Mouse (Mus musculus) brain, embryonic 18.5 days (tissue): Measurements from ENCODE around the gene Cope.

Source experiments
- DNase-seq: peaks from one replicate; pipeline ENCODE4 v3.0.0-alpha.2; 2012; ENCODE audit warnings: low read depth, low spot score

Cope gene

GRCm38 (mm10) chr8:70309311-70309710, 7.0 kb downstream of the Cope start:
- no peak for DNase-seq

- DNase-seq: no peak
Measured at GRCm38 (mm10) chr8:70313399-70313798, 11.1 kb downstream of the Cope start.

DNA sequence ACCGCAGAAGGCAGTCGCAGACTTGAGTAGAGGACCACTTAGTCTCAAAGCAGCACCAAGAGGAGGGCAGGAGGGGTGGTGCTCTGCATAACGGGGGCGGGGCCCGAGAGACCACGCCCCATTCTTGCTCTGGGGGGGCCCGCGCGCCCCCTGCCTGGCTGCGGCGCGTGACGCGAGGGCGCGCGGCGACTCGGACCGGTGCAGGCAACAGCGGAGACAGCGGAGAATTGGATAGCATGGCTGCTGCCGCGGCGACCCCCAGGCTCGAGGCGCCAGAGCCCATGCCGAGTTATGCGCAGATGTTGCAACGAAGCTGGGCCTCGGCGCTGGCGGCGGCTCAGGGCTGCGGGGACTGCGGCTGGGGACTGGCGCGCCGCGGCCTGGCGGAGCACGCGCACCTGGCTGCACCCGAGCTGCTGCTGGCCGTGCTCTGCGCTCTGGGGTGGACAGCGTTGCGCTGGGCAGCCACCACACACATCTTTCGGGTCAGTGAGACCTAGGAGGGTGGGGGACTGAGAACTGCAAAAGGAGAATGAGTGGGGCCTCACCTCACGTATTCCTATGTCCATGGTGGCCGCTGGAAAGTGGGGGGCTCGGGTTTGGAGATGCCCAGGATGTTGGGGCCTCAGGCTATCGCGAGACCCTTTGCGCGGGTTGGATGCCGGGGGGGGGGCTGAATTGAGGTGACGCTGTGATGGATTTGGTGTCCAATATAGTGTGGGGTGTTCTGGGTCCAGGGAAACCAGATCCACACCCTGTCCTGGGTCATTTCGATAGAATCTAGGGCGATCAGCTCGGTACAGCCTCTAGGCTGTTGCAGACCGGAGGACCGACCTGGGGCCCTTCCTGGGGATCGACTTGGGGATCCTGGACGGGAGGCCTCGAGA, 13.5 kb downstream of the Cope start, which contains the start of gene Cers1:
Cers1 (plus strand) TSS at position 152 of the 887 bp plus-strand sequence.
- DNase-seq: no peak

GRCm38 (mm10) chr8:70316511-70317504, 14.5 kb downstream of the Cope start:
- peak; percentile 91 for DNase-seq

DNA sequence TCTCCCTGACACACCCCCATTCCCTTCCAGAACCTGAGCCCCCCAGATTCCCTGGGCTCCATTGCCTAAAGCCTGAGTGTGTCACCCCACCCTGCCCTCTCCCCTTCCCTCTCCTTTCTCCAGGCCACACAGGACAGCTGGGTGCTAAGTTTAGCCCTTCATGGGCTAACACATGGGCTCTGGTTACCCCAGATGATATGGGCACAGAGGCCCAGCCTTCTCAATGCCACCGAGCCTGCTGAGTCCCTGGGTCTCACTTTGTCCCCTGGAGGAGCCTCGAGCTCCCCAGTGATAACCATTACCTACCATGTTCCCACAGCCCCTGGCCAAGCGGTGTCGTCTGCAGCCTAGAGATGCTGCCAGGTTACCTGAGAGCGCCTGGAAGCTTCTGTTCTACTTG, 15.6 kb downstream of the Cope start:
- DNase-seq: no peak

GRCm38 (mm10) chr8:70323716-70324115, 21.4 kb downstream of the Cope start:
- no peak for DNase-seq

- DNase-seq: no peak
Measured at GRCm38 (mm10) chr8:70327512-70327911, 25.2 kb downstream of the Cope start.

GRCm38 (mm10) chr8:70329124-70329834, 27.0 kb downstream of the Cope start, which contains the start of gene Gdf1:
Gene Gdf1, plus strand, starts transcription at chr8:70329817.
- no peak for DNase-seq

DNA sequence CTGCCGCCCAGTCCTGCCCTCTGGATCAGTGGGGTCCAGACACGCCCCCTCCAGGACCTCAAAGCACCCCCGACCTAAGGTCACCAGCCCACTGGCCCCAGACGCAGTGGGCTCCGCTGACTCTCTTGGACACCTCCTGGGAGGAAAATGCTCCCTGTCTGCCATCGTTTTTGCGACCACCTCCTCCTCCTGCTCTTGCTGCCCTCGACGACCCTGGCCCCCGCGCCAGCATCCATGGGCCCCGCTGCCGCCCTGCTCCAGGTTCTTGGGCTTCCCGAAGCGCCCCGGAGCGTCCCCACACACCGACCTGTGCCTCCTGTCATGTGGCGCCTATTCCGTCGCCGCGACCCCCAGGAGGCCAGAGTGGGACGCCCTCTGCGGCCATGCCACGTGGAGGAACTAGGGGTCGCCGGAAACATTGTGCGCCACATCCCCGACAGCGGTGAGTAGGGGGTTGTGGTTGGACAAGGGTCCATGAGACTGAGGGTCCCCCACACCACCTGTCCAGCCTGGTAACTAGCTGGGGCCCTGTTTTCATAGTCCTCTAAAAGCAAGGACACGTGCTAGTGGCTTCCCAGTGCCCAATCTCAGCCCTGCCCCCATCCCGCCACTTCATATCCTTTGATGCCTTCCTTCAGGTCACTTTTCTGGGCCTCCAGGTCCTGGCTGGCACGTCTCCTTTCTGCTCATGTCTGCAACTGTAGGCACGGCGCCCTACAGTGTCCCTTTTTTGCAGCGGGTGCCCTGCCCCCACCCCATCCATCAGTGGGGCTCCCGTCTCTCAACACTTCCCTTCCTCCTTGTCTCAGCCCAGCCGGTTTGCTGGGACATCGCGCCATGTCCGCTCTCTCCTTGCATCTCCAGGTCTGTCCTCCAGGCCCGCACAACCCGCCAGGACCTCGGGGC, 27.8 kb downstream of the Cope start:
- no peak for DNase-seq

- no peak for DNase-seq
Measured at GRCm38 (mm10) chr8:70330741-70331364, 28.5 kb downstream of the Cope start.

DNA sequence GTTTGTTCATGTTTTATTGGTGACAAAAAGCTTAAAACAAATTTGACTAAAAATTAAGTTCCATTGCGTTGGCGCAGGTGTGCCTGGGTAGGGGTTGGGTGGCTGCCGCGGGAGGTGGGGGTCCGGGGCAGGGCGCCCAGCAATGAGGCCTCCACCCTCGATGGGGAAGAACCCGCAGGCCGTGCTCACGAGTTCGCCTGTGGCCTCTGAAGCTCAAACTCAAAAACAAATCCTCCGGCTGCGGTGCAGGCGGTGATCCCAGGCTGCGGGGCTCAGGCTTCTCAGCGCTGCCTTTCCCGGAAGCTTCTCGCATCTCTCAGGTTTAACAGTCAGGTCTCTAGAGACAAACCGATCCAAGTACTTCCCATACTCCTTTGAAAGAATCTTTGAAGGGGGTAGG, 29.2 kb downstream of the Cope start:
- no peak for DNase-seq

DNA sequence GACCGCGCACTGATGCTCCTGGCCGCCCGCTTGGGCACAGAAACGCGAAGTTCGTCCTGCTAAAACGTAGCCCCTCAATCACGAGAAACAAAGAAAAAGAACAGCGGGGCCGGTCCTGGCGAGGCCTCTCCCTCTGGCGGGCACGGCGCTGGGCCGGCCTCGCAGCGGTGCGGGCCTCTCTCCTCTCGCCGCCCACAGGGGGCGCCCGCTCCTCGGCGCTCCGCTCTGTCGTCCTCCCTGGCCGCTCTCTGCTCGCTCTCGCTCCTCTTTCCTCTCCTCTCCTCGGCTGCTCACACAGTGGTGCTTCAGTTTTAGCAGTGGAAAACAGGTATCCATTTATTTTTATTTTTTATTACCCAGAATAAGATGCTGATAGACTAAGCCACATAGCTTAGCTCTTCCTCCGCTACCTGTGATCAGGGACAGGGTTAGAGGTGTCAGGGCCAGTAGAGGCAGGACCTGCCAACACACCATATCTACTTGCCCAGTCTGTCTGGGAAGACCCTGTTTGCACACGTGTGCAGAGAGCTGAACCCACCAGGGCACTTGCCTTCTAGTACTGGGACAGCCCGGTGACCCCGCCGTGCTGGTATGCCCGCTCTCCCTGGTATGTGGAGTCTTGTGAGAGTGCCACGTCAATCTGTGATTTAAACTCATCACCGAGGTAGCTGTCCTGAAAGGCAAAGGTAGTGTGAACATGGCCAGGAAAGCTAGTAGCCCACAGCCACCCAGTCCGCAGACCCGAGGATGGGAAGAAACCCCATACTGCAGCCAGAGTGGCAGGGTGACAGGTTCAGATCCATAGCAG, 30.0 kb downstream of the Cope start:
- no peak for DNase-seq

DNA sequence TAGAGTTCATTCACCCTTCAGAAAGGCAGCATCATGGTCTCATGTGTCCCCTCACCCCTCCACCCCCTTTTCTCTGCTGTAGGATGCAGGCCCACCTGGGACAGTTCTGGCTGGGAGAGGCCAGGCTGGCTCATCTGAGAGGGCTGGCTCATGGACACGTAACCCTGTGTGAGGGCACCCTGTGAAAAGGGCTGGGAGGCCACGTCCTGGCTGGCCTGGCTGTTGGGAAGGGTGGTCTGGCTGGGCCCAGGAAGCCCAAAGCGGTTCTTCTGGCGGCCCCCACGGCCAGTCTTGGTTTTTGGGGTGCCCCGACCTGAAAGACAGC, 30.5 kb downstream of the Cope start:
- DNase-seq: no peak

GRCm38 (mm10) chr8:70338931-70339330, 36.6 kb downstream of the Cope start:
- DNase-seq: no peak

DNA sequence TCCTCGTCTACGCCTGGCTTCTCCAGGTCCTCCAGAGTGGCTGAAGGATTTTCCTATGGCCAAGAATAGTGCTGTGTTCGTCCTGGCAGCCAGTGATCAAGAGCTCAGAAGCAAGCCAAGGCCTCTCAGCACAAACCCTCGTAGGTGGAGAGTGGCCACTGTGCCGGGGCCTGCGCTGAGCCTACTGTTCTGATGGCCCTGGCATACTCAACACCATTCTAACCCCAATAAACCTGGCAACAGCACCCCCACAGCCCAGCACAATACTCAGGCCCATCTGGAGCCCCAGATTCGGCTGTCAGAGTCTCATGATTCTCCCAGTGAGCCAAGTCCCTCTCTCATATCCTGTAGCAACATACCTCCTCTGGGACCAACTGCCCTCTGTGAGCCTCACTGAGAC, 38.3 kb downstream of the Cope start:
- DNase-seq: no peak

DNA sequence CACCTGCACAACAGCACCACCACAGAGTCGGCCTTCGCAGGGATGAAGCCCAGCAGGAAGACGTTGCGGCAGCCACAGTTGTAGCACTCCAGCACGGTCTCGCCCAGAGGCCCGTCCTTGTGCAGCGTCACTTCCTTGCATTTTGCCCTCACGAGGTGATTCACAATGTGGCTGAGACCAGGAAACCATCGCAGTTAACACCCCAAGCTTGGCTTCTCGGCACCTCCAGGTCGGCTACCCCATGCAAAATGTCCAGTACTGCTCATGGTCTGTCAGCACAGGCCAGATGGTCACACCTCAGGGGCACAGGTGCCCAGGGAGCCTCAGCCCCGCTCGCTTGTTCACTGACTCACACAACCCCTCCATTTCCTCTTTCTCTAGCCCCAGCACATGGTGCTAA, 39.7 kb downstream of the Cope start:
- no peak for DNase-seq

GRCm38 (mm10) chr8:70343076-70343475, 40.8 kb downstream of the Cope start:
- DNase-seq: no peak

DNA sequence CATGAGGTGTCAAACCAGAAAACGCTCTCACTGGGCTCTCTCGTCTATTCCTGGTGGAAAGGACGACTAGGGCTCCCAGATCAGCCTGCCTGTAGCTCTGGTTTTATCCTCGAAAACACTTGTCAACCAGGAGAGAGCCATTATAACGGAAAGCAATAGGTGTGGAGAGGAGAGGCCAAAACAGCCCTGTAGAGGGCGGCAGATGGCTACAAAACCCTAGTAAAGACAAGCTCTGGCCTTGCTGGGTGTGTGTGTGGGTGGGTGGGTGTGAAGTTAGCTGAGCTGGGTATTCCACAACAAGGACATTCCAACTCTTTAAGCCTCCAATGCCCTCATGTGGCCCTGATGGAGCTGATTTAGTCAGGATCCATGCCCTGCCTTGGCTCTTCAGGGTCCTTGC, 41.4 kb downstream of the Cope start:
- no peak for DNase-seq

DNA sequence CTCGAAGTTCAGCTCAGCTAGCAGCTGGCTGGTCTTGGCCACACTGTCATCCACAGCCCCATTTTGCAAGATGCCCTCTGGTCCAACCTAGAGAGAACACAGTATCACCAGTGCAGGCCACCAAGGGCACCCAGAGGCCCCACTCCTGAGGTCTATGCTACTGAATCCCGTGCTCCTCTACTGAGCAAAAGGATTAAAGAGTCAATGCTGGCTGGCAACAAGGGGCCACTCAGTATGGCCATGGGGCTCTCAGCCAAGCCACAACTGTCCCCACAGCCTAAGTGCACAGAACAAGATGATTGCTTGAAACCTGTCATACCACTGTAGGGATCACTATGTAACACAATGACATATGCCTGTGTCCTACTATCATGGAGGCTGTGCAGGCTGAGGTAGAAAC, 42.0 kb downstream of the Cope start:
- no peak for DNase-seq
